Mouse (Mus musculus) stomach, postnatal 0 days (tissue): Measurements from ENCODE around the gene Bud23.

Source experiments
- CTCF ChIP-seq: IDR thresholded peaks from 2 replicates; pipeline ENCODE4 v1.5.1; 2016; ENCODE audit warnings: antibody characterized with exemption, low read depth, mild to moderate bottlenecking, moderate library complexity
- EP300 ChIP-seq: optimal IDR thresholded peaks from 2 replicates; pipeline ENCODE3; 2016; ENCODE audit warnings: antibody characterized with exemption

- TF ChIP-seq CTCF: no peak
- no peak for TF ChIP-seq EP300
These were observed 52.7 kb downstream of the Bud23 start for GRCm38 (mm10) chr5:135011809-135012613.
